ENCODE assay signal across 8 mouse cellular contexts in the genomic region with DNA sequence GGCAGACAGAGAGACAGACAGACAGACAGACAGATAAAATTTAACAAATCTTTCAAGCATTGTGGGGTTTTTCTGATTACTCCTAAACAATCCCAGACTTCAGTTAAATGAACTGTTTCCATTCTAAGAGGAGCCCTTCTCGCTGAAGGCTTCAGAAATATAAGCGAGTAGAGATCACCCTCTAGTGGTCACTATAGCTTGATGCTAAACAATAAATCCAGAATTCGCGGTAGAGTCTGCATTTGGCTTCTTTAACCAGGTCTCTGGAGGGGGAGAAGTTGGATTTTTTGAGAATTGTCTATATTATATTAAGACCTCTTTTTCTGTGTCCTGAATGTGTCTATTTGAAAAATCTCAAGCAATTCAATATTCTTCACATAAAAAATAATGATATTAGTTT. TPM values are rescaled to one million over a fixed set of nuclear protein-coding genes. Genes with fewer than 3 reads are reported as not detected.
DNase-seq lines count a peak whose midpoint lies in the region; ATAC-seq and TF ChIP-seq lines count a peak whose summit lies in the region.

No protein-coding gene starts in this region.

- peak; percentile 70 for TF ChIP-seq CTCF in heart, adult 2 months (IDR thresholded peaks at IDR 0.05)

- WGBS in heart, adult 2 months: 5% methylated on average over 4 of the region's 4 CpGs
- WGBS in forebrain, embryonic 15.5 days: 1% methylated on average over 4 of the region's 4 CpGs

- no peaks in the 10 kb centered on the region for H3K9me3 ChIP-seq in forebrain, embryonic 15.5 days

- no peak overlapping the region for H3K27ac ChIP-seq in heart, adult 2 months
- no peak overlapping the region for H3K27ac ChIP-seq in forebrain, embryonic 15.5 days (replicated peaks)

- no peak overlapping the region for H3K9ac ChIP-seq in heart, adult 2 months (ENCODE audit: low read depth, low read length)
- H3K9ac ChIP-seq in forebrain, embryonic 15.5 days (replicated peaks): no peak overlapping the region

- no peak for DNase-seq in heart, adult 2 months
- DNase-seq in heart, postnatal 36 days: no peak
- DNase-seq in right cerebral cortex, postnatal 10 days (ENCODE audit: low spot score in 2 of 2): peak; percentile 25 to 26
- no peak for DNase-seq in right cerebral cortex, postnatal 4 days
- DNase-seq in gastrocnemius, postnatal 36 days: no peak

- no peak overlapping the region for H3K4me3 ChIP-seq in heart, adult 2 months
- H3K4me3 ChIP-seq in forebrain, embryonic 15.5 days: no peak overlapping the region

- H3K4me2 ChIP-seq in forebrain, embryonic 15.5 days (replicated peaks): no peak overlapping the region

- ATAC-seq in forebrain, embryonic 15.5 days (replicated peaks): peak; percentile 88
- ATAC-seq in megakaryocyte-erythroid progenitor cell, adult 5-6 weeks (replicated peaks; ENCODE audit: low FRiP score, low TSS enrichment, poor library complexity, severe bottlenecking): peak; percentile 73; the same call in 1 of the 2 replicates
- no peak for ATAC-seq in monocyte, adult 5-6 weeks (replicated peaks; ENCODE audit: insufficient number of reproducible peaks, low FRiP score, low TSS enrichment, poor library complexity, severe bottlenecking)

- no peaks in the 10 kb centered on the region for H3K4me1 ChIP-seq in heart, adult 2 months (ENCODE audit: control insufficient read depth, insufficient read depth, low read length)
- H3K4me1 ChIP-seq in forebrain, embryonic 15.5 days: no peaks in the 10 kb centered on the region

- no peaks in the 10 kb centered on the region for H3K27me3 ChIP-seq in heart, adult 2 months (ENCODE audit: control insufficient read depth, insufficient read depth, low read length)
- no peaks in the 10 kb centered on the region for H3K27me3 ChIP-seq in forebrain, embryonic 15.5 days

- intact Hi-C loops in heart, adult 2 months (cut with DNase I): no loop called here
- intact Hi-C loops in heart, postnatal 36 days (cut with DNase I): no loop called here
- intact Hi-C loops in gastrocnemius, postnatal 36 days (cut with DNase I): no loop called here

- no peak for TF ChIP-seq EP300 in heart, adult 2 months (IDR thresholded peaks at IDR 0.05; ENCODE audit: insufficient read depth, low read depth, low read length)

- no peaks in the 10 kb centered on the region for H3K79me2 ChIP-seq in heart, adult 2 months (replicated peaks; ENCODE audit: control insufficient read depth, insufficient read depth, low read length)

- no peak for TF ChIP-seq POLR2A in heart, adult 2 months (IDR thresholded peaks at IDR 0.05; ENCODE audit: insufficient read depth, low read depth, low read length)

- no peaks in the 10 kb centered on the region for H3K36me3 ChIP-seq in heart, adult 2 months (ENCODE audit: control insufficient read depth, insufficient read depth, low read length)
- H3K36me3 ChIP-seq in forebrain, embryonic 15.5 days: no peaks in the 10 kb centered on the region

RNA-seq across cellular contexts. Expression of a gene that starts 50.4 kb away (rescaled TPM):
- total RNA-seq in heart, adult 2 months (2021): 1 to 10 TPM; 5.3 to 5.7 TPM
- polyA plus RNA-seq in heart, adult 2 months (2012; rRNA removed): 0.80 and 1.9 TPM in 2 replicates
- 1 to 10 TPM; 6.1 to 6.2 TPM for total RNA-seq in heart, postnatal 36 days (2021)
- polyA plus RNA-seq in forebrain, embryonic 15.5 days (2015; fragmentation: Nextera tagmentation; extraction: Ambion mirVana): 13.2 and 13.6 TPM in 2 replicates
- total RNA-seq in megakaryocyte-erythroid progenitor cell, adult 5-6 weeks (2014; fragmentation: Nextera tagmentation): 2.1 and 4.4 TPM in 2 replicates
- 3.1 and 9.8 TPM in 2 replicates for total RNA-seq in megakaryocyte-erythroid progenitor cell, adult 5-6 weeks (2017)
- total RNA-seq in monocyte, adult 5-6 weeks (2017): 12.9 to 22.4 TPM (median 21.7 TPM) in 3 replicates
- total RNA-seq in gastrocnemius, postnatal 36 days (2021): 1 to 10 TPM; 2.3 to 3.2 TPM

RNA-seq across cellular contexts. Expression of a gene that starts 51.5 kb away (rescaled TPM):
- total RNA-seq in heart, adult 2 months (2021): 1 to 10 TPM; 8.5 to 9.3 TPM
- polyA plus RNA-seq in heart, adult 2 months (2012; rRNA removed): 4.6 and 7.9 TPM in 2 replicates
- total RNA-seq in heart, postnatal 36 days (2021): 1 to 10 TPM; 8.7 to 8.9 TPM
- polyA plus RNA-seq in forebrain, embryonic 15.5 days (2015; fragmentation: Nextera tagmentation; extraction: Ambion mirVana): 10.9 and 11.0 TPM in 2 replicates
- total RNA-seq in megakaryocyte-erythroid progenitor cell, adult 5-6 weeks (2014; fragmentation: Nextera tagmentation): 31.2 and 36.8 TPM in 2 replicates
- total RNA-seq in megakaryocyte-erythroid progenitor cell, adult 5-6 weeks (2017): 37.6 and 44.8 TPM in 2 replicates
- 70.7 to 106 TPM (median 94.0 TPM) in 3 replicates for total RNA-seq in monocyte, adult 5-6 weeks (2017)
- total RNA-seq in gastrocnemius, postnatal 36 days (2021): 1 to 10 TPM; 3.5 to 3.7 TPM

Comparison
In these comparisons a context has a peak if more than half of its experiments do, and no peak if none do; other contexts are left out.
1. DNase-seq: peak in right cerebral cortex, postnatal 10 days (2 of 2); none in heart, adult 2 months (0 of 2), heart, postnatal 36 days (0 of 2), right cerebral cortex, postnatal 4 days (single experiment) and gastrocnemius, postnatal 36 days (0 of 2).